Mouse (Mus musculus) liver, embryonic 15.5 days (tissue): Measurements from ENCODE around the gene Tspan32. TPM values are rescaled to one million over a fixed set of nuclear protein-coding genes. Genes with fewer than 3 reads are reported as not detected.

Source experiments
- ATAC-seq: fragments of 200-750 bp; cut with Nextera tagmentation; 2 replicates; pipeline ENCODE4 v1.8.0; 2017; ENCODE audit warnings: moderate number of reproducible peaks, mild to moderate bottlenecking, moderate library complexity; ENCODE audit not compliant: insufficient read depth
- H3K27ac ChIP-seq: fragments of 300-500 bp; sonication (generic); replicated peaks from 2 replicates; pipeline ENCODE4 v1.5.1; 2015; ENCODE audit warnings: mild to moderate bottlenecking, inconsistent platforms
- H3K27me3 ChIP-seq: fragments of 300-500 bp; sonication (generic); 2 replicates; pipeline ENCODE4 v1.6.1; 2015; ENCODE audit warnings: mild to moderate bottlenecking, inconsistent platforms
- H3K36me3 ChIP-seq: fragments of 300-500 bp; sonication (generic); replicated peaks from 2 replicates; pipeline ENCODE4 v1.6.1; 2015; ENCODE audit warnings: moderate library complexity, mild to moderate bottlenecking, inconsistent platforms
- H3K4me1 ChIP-seq: fragments of 300-500 bp; sonication (generic); replicated peaks from 2 replicates; pipeline ENCODE4 v1.6.1; 2015; ENCODE audit warnings: inconsistent platforms
- H3K4me2 ChIP-seq: fragments of 300-500 bp; sonication (generic); 2 replicates; pipeline ENCODE4 v1.6.1; 2015; ENCODE audit warnings: moderate library complexity, mild to moderate bottlenecking, inconsistent platforms
- H3K4me3 ChIP-seq: fragments of 300-500 bp; sonication (generic); replicated peaks from 2 replicates; pipeline ENCODE4 v1.5.1; 2015; ENCODE audit warnings: mild to moderate bottlenecking, inconsistent platforms
- H3K9ac ChIP-seq: fragments of 300-500 bp; sonication (generic); 2 replicates; pipeline ENCODE4 v1.6.1; 2015; ENCODE audit warnings: moderate library complexity, mild to moderate bottlenecking, inconsistent platforms
- H3K9me3 ChIP-seq: fragments of 300-500 bp; sonication (generic); replicated peaks from 2 replicates; pipeline ENCODE4 v1.6.1; 2016; ENCODE audit warnings: inconsistent platforms
- WGBS: fragments of 180-500 bp; shearing (Covaris S2); methylation state at CpG from one replicate; pipeline ENCODE4 v1.1.7; 2015; ENCODE audit warnings: mixed read lengths; ENCODE audit not compliant: insufficient replicate concordance; 5-methylcytosine and 5-hydroxymethylcytosine counted together
- polyA plus RNA-seq: library from polyadenylated mRNA; unstranded; fragments of >200 nt; fragmentation: Nextera tagmentation; extraction: Ambion mirVana; gene quantifications from 2 replicates; pipeline ENCODE4 v1.2.1, GENCODE M21; 2015

The Tspan32 gene
- polyA plus RNA-seq, 1 experiment from 2014 or later: 80.3 TPM

GRCm38 (mm10) chr7:143008996-143009665, 4.3 kb downstream of the Tspan32 start:
- 71% methylated on average over 3 of the region's 4 CpGs for WGBS
- Histone ChIP-seq H3K27ac (peak overlapping the region; percentile 99), H3K9ac (peak overlapping the region; percentile 89), H3K36me3 (peaks cover 38% of the 10 kb centered on the region), H3K4me2 (peak overlapping the region; percentile 82), H3K4me1 (peaks cover 60% of the 10 kb centered on the region), H3K9me3 (no peaks in the 10 kb centered on the region), H3K27me3 (no peaks in the 10 kb centered on the region), H3K4me3 (peak overlapping the region; percentile 70)
- no peak for ATAC-seq

DNA sequence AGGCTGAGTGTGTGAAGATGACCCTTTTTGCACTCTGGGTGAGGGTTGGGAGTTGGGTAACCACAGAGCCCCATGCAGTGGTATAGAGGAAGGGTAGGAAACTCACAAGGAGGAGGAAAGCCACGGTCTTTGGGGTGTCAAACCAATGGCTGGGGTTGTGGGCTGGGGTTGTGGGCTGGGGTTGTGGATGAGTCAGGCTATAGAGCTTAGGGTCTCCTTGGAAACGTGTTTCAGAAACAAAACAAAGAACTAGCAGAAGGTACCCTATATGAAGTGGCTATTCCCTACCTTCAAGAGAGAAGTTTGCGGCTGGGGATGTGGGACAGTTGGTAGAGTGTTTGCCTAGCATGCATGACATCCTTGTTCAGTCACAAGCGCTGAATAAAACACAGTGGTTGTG, 5.2 kb downstream of the Tspan32 start:
- 0 out of 2 replicates have a peak overlapping the region, but pooled peaks have one; percentile 99 for H3K27ac ChIP-seq
- WGBS: 72% methylated on average over 4 of the region's 4 CpGs
- no peak overlapping the region for H3K4me2 ChIP-seq
- no peak for ATAC-seq
- no peaks in the 10 kb centered on the region for H3K9me3 ChIP-seq
- peaks cover 58% of the 10 kb centered on the region for H3K4me1 ChIP-seq
- H3K27me3 ChIP-seq: no peaks in the 10 kb centered on the region
- peaks cover 38% of the 10 kb centered on the region for H3K36me3 ChIP-seq
- H3K9ac ChIP-seq: no peak overlapping the region
- H3K4me3 ChIP-seq: no peak overlapping the region

- no peak overlapping the region for H3K4me3 ChIP-seq
- H3K9me3 ChIP-seq: no peaks in the 10 kb centered on the region
- 71% methylated on average over 1 of the region's 1 CpGs for WGBS
- peaks cover 38% of the 10 kb centered on the region for H3K36me3 ChIP-seq
- H3K9ac ChIP-seq: no peak overlapping the region
- no peak for ATAC-seq
- H3K27me3 ChIP-seq: no peaks in the 10 kb centered on the region
- H3K27ac ChIP-seq: peak overlapping the region; percentile 2; the same call in 1 of the 2 replicates
- H3K4me2 ChIP-seq: no peak overlapping the region
- H3K4me1 ChIP-seq: peaks cover 62% of the 10 kb centered on the region
Measured at GRCm38 (mm10) chr7:143011226-143011625, 6.4 kb downstream of the Tspan32 start.

DNA sequence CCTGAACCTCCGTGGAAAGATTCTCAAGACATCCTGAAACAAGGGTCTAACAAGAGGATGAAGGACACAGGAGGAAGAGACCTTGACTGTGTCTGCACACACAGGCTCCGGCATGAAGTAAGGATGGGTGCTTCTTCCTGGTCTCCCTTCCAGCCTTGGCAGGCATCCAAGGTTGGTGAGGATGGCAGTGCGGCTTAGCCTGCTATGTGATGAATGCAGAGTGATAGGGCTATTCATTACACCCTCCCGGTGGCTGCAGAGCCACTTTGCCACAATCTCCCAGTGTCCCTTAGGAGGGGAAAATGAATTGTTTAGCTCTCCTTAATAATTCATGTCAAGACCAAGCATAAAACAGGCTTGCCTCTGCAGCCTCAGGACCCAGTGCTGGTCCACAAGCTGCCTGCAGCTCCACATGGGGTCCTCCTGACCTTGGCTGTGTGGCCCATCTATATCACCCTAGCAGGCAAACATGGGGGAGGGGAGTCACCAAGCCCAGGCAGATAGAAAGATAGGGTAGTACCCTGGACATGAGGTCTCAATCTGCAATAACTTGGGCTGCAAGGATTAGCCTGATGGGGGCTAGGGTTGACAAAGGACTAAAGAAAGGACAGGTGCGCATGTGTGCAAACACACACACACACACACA, 7.5 kb downstream of the Tspan32 start:
- 71% methylated on average over 5 of the region's 5 CpGs for WGBS
- H3K4me1 ChIP-seq: peaks cover 65% of the 10 kb centered on the region
- H3K9ac ChIP-seq: no peak overlapping the region

DNA sequence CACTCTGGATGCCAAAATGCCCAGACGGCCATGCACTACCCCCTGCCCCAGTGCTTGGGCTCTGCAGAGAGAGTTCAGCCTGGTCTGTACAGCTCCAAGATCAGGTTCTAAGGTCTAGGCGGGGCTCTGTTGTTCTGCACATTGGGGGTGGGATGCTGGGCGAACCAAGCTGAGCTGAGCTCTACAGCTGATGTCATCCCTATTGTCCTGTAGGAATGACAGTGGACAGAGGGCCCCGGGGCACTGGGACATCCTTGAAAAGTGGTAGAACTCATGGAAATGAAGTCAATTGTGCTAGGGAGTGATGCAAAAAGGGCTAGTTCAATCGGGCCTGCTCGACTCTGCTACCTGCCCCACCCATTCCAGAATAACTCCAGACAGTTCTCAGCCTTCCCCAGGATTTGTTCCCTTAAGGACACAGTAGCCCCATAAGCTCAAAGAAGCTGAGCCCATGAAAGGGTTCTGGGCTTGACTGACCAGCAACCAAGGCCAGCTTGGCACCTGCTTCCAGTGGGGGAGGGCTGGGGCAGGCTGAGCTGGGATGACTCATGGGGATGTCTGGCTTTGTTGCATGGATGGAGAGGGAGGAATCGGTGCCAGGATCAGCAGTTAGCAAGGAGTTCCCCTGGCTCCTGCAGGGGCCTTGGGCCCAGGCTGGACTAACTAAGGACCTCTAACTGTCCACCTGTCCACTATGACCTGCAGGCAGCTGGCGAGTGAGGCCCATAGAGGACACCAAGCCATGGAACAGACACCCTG, 8.8 kb downstream of the Tspan32 start:
- Histone ChIP-seq H3K9ac (no peak overlapping the region), H3K27me3 (no peaks in the 10 kb centered on the region), H3K9me3 (no peaks in the 10 kb centered on the region), H3K4me3 (no peak overlapping the region), H3K4me2 (no peak overlapping the region), H3K27ac (no peak overlapping the region), H3K36me3 (peaks cover 21% of the 10 kb centered on the region), H3K4me1 (peaks cover 55% of the 10 kb centered on the region)
- no peak for ATAC-seq
- 58% methylated on average over 8 of the region's 8 CpGs for WGBS

More for the DNA sequence above, 7.5 kb downstream of the Tspan32 start:
- no peak overlapping the region for H3K4me2 ChIP-seq
- H3K9me3 ChIP-seq: no peaks in the 10 kb centered on the region
- H3K36me3 ChIP-seq: peaks cover 32% of the 10 kb centered on the region
- ATAC-seq: no peak
- no peaks in the 10 kb centered on the region for H3K27me3 ChIP-seq
- no peak overlapping the region for H3K4me3 ChIP-seq
- H3K27ac ChIP-seq: peak overlapping the region; percentile 25; the same call in 1 of the 2 replicates

DNA sequence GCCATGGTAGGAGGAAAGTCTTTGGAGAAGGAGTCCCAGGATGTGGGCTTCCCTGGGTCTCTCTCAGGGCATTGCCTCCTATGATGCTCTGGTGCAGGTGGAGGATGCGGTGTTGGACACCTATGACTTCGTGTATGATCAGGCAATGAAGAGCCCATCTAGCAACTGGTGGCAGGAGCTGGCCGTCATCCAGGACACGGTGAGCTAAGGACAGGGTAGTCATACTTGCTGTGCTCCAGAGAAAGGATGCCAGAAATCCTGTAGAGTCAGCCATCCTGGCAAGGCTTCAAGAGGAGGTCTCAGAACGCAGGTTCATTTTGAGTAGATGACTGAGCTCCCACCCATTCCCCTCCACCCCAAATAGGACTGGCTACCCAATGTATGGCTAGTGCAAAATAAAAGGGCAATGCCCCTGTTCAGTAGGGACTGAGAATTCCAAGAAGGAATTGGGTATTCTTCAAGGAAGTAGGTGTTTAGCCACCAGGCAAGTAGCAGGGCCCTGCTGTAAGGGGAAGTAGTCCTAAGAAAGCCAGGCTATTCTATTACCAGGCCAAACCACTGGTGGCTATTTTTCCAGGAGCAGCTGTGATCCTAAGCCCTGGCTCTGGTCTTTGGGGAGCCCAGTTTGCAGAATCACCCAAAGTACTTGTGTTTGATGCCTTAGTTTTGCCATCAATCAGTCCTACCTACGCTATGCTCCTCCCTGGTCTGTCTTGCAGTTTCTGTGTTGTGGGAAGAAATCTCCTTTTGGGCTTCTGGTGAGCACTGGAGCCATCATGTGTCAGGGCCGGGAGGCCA, 10.2 kb downstream of the Tspan32 start:
- Histone ChIP-seq H3K9me3 (no peaks in the 10 kb centered on the region), H3K27ac (no peak overlapping the region), H3K27me3 (no peaks in the 10 kb centered on the region), H3K4me2 (no peak overlapping the region), H3K36me3 (peaks cover 8% of the 10 kb centered on the region; the same call in 1 of the 2 replicates), H3K9ac (no peak overlapping the region), H3K4me3 (no peak overlapping the region), H3K4me1 (peaks cover 40% of the 10 kb centered on the region; the same call in 1 of the 2 replicates)
- 79% methylated on average over 7 of the region's 7 CpGs for WGBS
- no peak for ATAC-seq

- H3K9me3 ChIP-seq: no peaks in the 10 kb centered on the region
- no peak overlapping the region for H3K9ac ChIP-seq
- no peak overlapping the region for H3K4me3 ChIP-seq
- no peaks in the 10 kb centered on the region for H3K27me3 ChIP-seq
- H3K27ac ChIP-seq: no peak overlapping the region
- 21% methylated on average over 1 of the region's 1 CpGs for WGBS
- H3K4me1 ChIP-seq: peaks cover 32% of the 10 kb centered on the region
- peaks cover under 1% of the 10 kb centered on the region; the same call in 1 of the 2 replicates for H3K36me3 ChIP-seq
- no peak; the same call in 1 of the 2 replicates for ATAC-seq
- H3K4me2 ChIP-seq: no peak overlapping the region
Measured at GRCm38 (mm10) chr7:143015755-143016423, 11.0 kb downstream of the Tspan32 start.

GRCm38 (mm10) chr7:143016424-143017142, 11.7 kb downstream of the Tspan32 start:
- WGBS: 70% methylated on average over 9 of the region's 9 CpGs
- Histone ChIP-seq H3K4me2 (no peak overlapping the region), H3K36me3 (no peaks in the 10 kb centered on the region), H3K4me3 (no peak overlapping the region), H3K9me3 (no peaks in the 10 kb centered on the region), H3K27ac (no peak overlapping the region), H3K9ac (no peak overlapping the region), H3K4me1 (peaks cover 30% of the 10 kb centered on the region), H3K27me3 (no peaks in the 10 kb centered on the region)
- ATAC-seq: peak; percentile 8; the same call in 1 of the 2 replicates

GRCm38 (mm10) chr7:143017181-143017580, 12.3 kb downstream of the Tspan32 start:
- H3K4me1 ChIP-seq: peaks cover 33% of the 10 kb centered on the region
- H3K4me2 ChIP-seq: no peak overlapping the region
- H3K27ac ChIP-seq: no peak overlapping the region
- H3K9me3 ChIP-seq: no peaks in the 10 kb centered on the region
- H3K27me3 ChIP-seq: no peaks in the 10 kb centered on the region
- 70% methylated on average over 4 of the region's 4 CpGs for WGBS
- H3K9ac ChIP-seq: no peak overlapping the region
- no peaks in the 10 kb centered on the region for H3K36me3 ChIP-seq
- no peak overlapping the region for H3K4me3 ChIP-seq
- no peak for ATAC-seq

GRCm38 (mm10) chr7:143020040-143020439, 15.2 kb downstream of the Tspan32 start:
- H3K4me3 ChIP-seq: no peak overlapping the region
- ATAC-seq: no peak
- peaks cover 26% of the 10 kb centered on the region for H3K4me1 ChIP-seq
- no peak overlapping the region for H3K9ac ChIP-seq
- no peaks in the 10 kb centered on the region for H3K36me3 ChIP-seq
- no peaks in the 10 kb centered on the region for H3K9me3 ChIP-seq
- no peak overlapping the region for H3K27ac ChIP-seq
- no peak overlapping the region for H3K4me2 ChIP-seq
- no peaks in the 10 kb centered on the region for H3K27me3 ChIP-seq
